Mouse (Mus musculus) lung, embryonic 14.5 days (tissue): ENCODE measurements at regions not wholly inside any gene's neighbourhood (a gene's known extent, or its start where the extent isn't known, plus 50 kb on each side); places are given as distances from the start of the nearest gene placed in this dataset.

Source experiments
- ATAC-seq: fragments of 200-750 bp; cut with Nextera tagmentation; 2 replicates; pipeline ENCODE4 v1.8.0; 2017; ENCODE audit warnings: mild to moderate bottlenecking, moderate TSS enrichment, moderate library complexity; ENCODE audit not compliant: insufficient read depth
- DNase-seq: peaks from one replicate; pipeline ENCODE4 v3.0.0-alpha.2; 2015
- H3K27ac ChIP-seq: fragments of 300-500 bp; sonication (generic); 2 replicates; pipeline ENCODE4 v1.5.1; 2014; ENCODE audit warnings: low read depth, mild to moderate bottlenecking, moderate library complexity
- H3K27me3 ChIP-seq: fragments of 300-500 bp; sonication (generic); 2 replicates; pipeline ENCODE4 v1.6.1; 2014; ENCODE audit warnings: low read length, control low read depth; ENCODE audit not compliant: insufficient read depth
- H3K36me3 ChIP-seq: fragments of 300-500 bp; sonication (generic); 2 replicates; pipeline ENCODE4 v1.6.1; 2014; ENCODE audit warnings: control low read depth; ENCODE audit not compliant: insufficient read depth
- H3K4me1 ChIP-seq: fragments of 300-500 bp; sonication (generic); 2 replicates; pipeline ENCODE4 v1.6.1; 2014; ENCODE audit warnings: antibody characterized with exemption, control low read depth; ENCODE audit not compliant: insufficient read depth
- H3K4me2 ChIP-seq: fragments of 300-500 bp; sonication (generic); 2 replicates; pipeline ENCODE4 v1.6.1; 2014; ENCODE audit warnings: mild to moderate bottlenecking
- H3K4me3 ChIP-seq: fragments of 300-500 bp; sonication (generic); 2 replicates; pipeline ENCODE4 v1.5.1; 2014; ENCODE audit warnings: low read depth, low read length
- H3K9ac ChIP-seq: fragments of 300-500 bp; sonication (generic); 2 replicates; pipeline ENCODE4 v1.6.1; 2014
- H3K9me3 ChIP-seq: fragments of 300-500 bp; sonication (generic); 2 replicates; pipeline ENCODE4 v1.6.1; 2016; ENCODE audit warnings: low read depth, low read length, control low read depth
- CTCF ChIP-seq: IDR thresholded peaks from 2 replicates; pipeline ENCODE4 v1.5.1; 2016; ENCODE audit warnings: antibody characterized with exemption, low read depth
- WGBS: fragments of 180-500 bp; shearing (Covaris S2); extraction: QIAGEN DNeasy Blood & Tissue Kit; methylation state at CpG from one replicate; pipeline ENCODE4 v1.1.7; 2014; 5-methylcytosine and 5-hydroxymethylcytosine counted together

DNA sequence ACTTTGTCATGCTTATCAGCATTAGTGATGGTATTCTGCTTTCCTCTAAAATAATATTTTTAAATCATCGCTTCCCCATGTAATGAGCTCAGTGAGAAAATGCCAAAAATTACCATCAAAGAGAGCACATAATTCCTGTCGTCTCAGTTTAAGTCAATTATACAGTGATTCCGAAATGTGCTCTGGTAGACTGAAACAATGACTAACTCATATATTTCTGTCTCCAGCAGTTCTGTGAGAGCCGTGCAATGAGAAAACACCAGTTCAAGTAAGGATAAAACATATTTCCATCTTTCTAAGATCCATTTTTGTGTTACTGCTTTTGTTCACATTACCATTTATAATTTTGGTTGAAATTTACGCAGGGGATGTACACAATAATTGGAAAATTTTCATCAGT, 622.9 kb downstream of the Pla2g4a start:
- 76% methylated on average over 5 of the region's 5 CpGs for WGBS
- DNase-seq (no peak), ATAC-seq (no peak)
- Histone ChIP-seq H3K9me3 (no peaks in the 10 kb centered on the region), H3K4me1 (no peaks in the 10 kb centered on the region), H3K36me3 (no peaks in the 10 kb centered on the region), H3K9ac (no peak overlapping the region), H3K4me3 (no peak overlapping the region), H3K27me3 (no peaks in the 10 kb centered on the region), H3K27ac (no peak overlapping the region), H3K4me2 (no peak overlapping the region)
- TF ChIP-seq CTCF = no peak

DNA sequence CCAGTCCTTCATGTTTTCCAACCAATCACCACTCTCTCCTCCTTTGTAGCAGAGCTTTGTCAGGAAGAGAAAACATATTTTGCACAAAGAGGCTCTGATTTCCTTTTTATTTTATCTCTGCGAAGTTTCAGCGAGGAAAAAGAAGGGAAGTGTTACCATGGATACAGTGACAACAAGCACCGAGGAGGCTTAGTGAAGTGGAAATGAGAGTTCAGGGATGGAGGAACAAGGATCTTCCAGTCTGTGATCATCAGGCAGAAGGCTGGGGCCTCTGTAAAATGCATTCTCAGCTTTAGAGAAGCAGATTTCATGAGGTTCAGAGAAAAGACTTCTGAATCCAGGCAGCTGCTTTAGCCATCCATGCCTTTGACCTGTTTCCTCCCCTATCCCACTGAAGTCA, 628.9 kb downstream of the Pla2g4a start:
- TF ChIP-seq CTCF = no peak
- H3K9ac ChIP-seq = no peak overlapping the region
- ATAC-seq (no peak), DNase-seq (no peak)
- WGBS = 32% methylated on average over 3 of the region's 3 CpGs
- no peaks in the 10 kb centered on the region for H3K27me3 ChIP-seq
- no peak overlapping the region for H3K4me2 ChIP-seq
- no peak overlapping the region for H3K4me3 ChIP-seq
- no peaks in the 10 kb centered on the region for H3K4me1 ChIP-seq
- no peaks in the 10 kb centered on the region for H3K9me3 ChIP-seq
- H3K27ac ChIP-seq = no peak overlapping the region
- H3K36me3 ChIP-seq = no peaks in the 10 kb centered on the region

DNA sequence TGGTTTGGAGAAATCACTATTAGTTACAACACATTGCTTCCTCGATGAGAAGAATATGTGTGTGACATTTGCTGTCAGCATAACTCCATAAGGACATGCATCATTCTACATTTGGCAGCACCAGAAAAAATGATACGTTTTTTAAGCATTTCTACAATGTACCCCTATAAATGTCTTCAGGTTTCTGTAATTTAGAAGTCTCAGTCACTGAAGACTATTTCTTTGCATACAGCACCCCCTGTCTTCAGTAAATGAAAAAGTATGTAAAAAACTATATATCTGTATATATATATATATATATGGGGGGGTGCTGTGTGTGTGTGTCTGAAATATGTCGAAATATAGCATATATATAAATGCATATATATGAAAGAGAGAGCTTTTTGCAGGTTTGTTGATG, 633.9 kb downstream of the Pla2g4a start:
- no peak overlapping the region for H3K4me2 ChIP-seq
- no peak for TF ChIP-seq CTCF
- no peaks in the 10 kb centered on the region for H3K4me1 ChIP-seq
- DNase-seq (peak; percentile 1), ATAC-seq (no peak)
- no peak overlapping the region for H3K9ac ChIP-seq
- H3K36me3 ChIP-seq = no peaks in the 10 kb centered on the region
- no peak overlapping the region for H3K4me3 ChIP-seq
- 58% methylated on average over 3 of the region's 3 CpGs for WGBS
- H3K27me3 ChIP-seq = no peaks in the 10 kb centered on the region
- no peaks in the 10 kb centered on the region for H3K9me3 ChIP-seq
- H3K27ac ChIP-seq = no peak overlapping the region

DNA sequence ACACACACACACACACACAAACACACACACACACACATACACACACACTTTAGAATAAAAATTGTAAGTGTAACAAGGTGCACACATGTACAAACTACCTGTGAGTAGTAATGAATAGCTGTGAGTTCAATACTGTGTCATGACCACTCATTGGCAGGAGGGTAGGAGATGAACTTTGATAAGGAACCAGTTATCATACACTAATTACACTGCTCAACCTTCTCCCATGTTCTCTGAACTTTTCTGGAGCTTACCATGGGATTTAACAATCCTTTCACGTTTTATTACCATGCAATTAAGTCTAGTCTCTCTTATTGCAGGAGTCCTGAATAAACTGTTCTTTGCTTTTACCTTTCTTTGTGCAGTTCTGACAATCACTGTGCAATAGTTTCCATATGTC, 638.0 kb downstream of the Pla2g4a start:
- Histone ChIP-seq H3K9ac (no peak overlapping the region), H3K27ac (no peak overlapping the region), H3K27me3 (no peaks in the 10 kb centered on the region), H3K4me3 (no peak overlapping the region), H3K4me1 (no peaks in the 10 kb centered on the region), H3K36me3 (no peaks in the 10 kb centered on the region), H3K9me3 (no peaks in the 10 kb centered on the region), H3K4me2 (no peak overlapping the region)
- WGBS = 51% methylated on average over 1 of the region's 1 CpGs
- ATAC-seq = no peak
- no peak for TF ChIP-seq CTCF
- no peak for DNase-seq

DNA sequence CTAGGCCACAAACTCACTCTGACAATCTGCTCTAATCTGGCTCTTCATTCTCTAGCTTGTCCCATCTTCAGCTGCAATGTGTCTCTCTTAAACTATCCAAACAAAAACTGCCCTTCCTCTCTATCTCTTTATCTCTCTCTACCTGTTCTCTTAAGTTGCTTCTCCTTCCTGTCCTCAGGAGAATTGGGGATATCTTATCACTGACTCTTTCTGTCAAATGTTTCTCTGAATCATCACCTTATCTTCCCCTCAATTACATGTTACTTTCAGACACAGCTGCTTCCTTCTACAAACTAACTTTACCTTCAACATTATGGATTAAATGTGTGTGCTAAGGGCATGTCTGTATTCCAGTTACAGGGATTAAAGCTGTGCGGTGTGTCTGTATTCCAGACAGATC, 671.4 kb downstream of the Pla2g4a start:
- H3K4me1 ChIP-seq = no peaks in the 10 kb centered on the region
- no peaks in the 10 kb centered on the region for H3K27me3 ChIP-seq
- H3K4me2 ChIP-seq = no peak overlapping the region
- no peaks in the 10 kb centered on the region for H3K9me3 ChIP-seq
- no peak overlapping the region for H3K27ac ChIP-seq
- ATAC-seq = no peak
- TF ChIP-seq CTCF = no peak
- no peaks in the 10 kb centered on the region for H3K36me3 ChIP-seq
- WGBS = 81% methylated on average over 1 of the region's 1 CpGs
- DNase-seq = no peak
- no peak overlapping the region for H3K4me3 ChIP-seq
- no peak overlapping the region for H3K9ac ChIP-seq

DNA sequence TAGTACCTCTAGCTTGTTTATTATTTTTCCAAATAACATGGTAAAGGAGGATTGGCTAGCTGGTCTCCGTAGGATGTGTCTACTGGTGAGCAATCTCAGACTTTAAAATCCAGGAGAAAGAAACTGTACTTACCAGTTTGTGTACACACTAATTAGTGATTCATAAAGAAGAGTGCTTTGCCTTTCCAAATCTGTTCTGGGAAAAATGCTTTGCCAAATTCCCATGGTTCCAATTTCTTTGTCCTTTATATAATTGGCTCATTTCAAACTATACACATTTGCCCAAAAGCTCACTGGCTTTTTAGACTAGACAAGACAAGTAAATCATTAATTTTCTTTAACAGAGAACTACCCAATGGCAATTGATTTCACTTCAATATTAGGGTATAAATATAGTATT, 686.2 kb downstream of the Pla2g4a start:
- H3K4me1 ChIP-seq = no peaks in the 10 kb centered on the region
- TF ChIP-seq CTCF = no peak
- H3K4me2 ChIP-seq = no peak overlapping the region
- ATAC-seq = no peak
- no peak overlapping the region for H3K4me3 ChIP-seq
- no peaks in the 10 kb centered on the region for H3K36me3 ChIP-seq
- H3K27ac ChIP-seq = no peak overlapping the region
- H3K9ac ChIP-seq = no peak overlapping the region
- H3K9me3 ChIP-seq = no peaks in the 10 kb centered on the region
- 32% methylated on average over 1 of the region's 1 CpGs for WGBS
- DNase-seq = no peak
- H3K27me3 ChIP-seq = no peaks in the 10 kb centered on the region

DNA sequence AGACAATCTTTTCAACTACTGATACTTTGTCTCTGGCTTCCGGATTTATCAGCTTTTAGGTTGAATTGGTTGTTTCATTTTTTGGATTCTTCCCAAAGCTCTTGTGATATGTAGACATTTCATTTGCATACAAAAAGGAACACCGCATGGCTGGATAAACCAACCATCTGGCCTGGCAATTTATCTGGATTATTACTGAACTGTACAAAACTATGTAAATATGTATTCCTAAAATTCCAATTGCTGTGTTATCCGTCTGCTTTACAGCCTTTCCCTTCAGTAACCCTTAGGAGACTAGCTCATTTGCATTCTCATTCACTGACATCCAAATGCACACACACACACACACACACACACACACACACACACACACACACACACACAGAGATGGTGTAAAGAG, 704.2 kb downstream of the Pla2g4a start:
- no peak for DNase-seq
- Histone ChIP-seq H3K27me3 (no peaks in the 10 kb centered on the region), H3K4me1 (no peaks in the 10 kb centered on the region), H3K9me3 (no peaks in the 10 kb centered on the region), H3K27ac (no peak overlapping the region), H3K4me2 (no peak overlapping the region), H3K9ac (no peak overlapping the region), H3K36me3 (no peaks in the 10 kb centered on the region), H3K4me3 (no peak overlapping the region)
- ATAC-seq = no peak
- no peak for TF ChIP-seq CTCF
- WGBS = 55% methylated on average over 3 of the region's 3 CpGs

DNA sequence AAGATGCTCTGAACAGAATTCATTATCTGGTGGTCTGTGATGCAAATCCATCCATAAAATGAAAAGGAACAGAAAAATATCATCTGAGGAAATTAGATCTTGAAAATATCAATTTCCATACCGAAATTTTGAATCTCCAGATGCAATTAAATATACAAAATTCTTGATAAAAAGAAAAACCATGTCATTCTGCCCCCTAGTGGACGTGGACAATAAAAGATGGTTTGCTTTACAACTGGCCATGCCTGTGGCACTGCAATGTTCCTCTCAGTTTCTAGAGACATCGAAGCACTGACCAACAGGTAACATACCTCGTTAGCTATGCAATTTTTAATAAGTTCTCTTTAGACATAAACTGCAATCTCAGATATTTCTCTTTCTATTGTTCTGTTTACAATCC, 706.9 kb downstream of the Pla2g4a start:
- peak; percentile 58 for TF ChIP-seq CTCF
- Histone ChIP-seq H3K4me1 (no peaks in the 10 kb centered on the region), H3K36me3 (no peaks in the 10 kb centered on the region), H3K9me3 (no peaks in the 10 kb centered on the region), H3K27me3 (no peaks in the 10 kb centered on the region), H3K27ac (no peak overlapping the region), H3K4me3 (no peak overlapping the region), H3K9ac (no peak overlapping the region), H3K4me2 (no peak overlapping the region)
- ATAC-seq = no peak
- DNase-seq = peak; percentile 54
- 46% methylated on average over 4 of the region's 4 CpGs for WGBS
